Mouse (Mus musculus) heart, adult 10 weeks (tissue): ENCODE data around the gene Dll4. TPM values are rescaled to one million over a fixed set of nuclear protein-coding genes. Genes with fewer than 3 reads are reported as not detected.

Experiments used
- polyA plus RNA-seq: library from polyadenylated mRNA; stranded (reverse); fragments of 350-450 nt; fragmentation: Illumina TruSeq; extraction: RNeasy Lipid Tissue Mini Kit (QIAGEN cat#74804); gene quantifications from one replicate; pipeline ENCODE4 v1.2.3, GENCODE M21; 2014; ENCODE audit warnings: low read depth, low replicate concordance

Gene Dll4
- polyA plus RNA-seq, result 11.8 TPM

DNA sequence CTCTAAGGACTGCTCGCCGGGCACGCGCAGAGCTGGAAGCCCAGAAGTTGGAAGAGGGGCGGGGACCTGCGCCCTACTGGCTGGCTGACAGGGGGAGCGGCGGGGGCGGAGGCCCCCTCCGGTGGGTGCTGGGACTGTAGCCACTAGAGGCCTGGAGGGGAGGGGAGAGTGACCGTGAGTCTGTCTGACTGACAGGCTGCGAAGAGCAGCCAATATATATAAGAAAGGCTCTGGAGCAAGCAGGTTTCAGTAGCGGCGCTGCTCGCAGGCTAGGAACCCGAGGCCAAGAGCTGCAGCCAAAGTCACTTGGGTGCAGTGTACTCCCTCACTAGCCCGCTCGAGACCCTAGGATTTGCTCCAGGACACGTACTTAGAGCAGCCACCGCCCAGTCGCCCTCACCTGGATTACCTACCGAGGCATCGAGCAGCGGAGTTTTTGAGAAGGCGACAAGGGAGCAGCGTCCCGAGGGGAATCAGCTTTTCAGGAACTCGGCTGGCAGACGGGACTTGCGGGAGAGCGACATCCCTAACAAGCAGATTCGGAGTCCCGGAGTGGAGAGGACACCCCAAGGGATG is at the start of gene Dll4:
TSS of gene Dll4 (plus strand) at position 217 of the 576 bp plus-strand sequence.

DNA sequence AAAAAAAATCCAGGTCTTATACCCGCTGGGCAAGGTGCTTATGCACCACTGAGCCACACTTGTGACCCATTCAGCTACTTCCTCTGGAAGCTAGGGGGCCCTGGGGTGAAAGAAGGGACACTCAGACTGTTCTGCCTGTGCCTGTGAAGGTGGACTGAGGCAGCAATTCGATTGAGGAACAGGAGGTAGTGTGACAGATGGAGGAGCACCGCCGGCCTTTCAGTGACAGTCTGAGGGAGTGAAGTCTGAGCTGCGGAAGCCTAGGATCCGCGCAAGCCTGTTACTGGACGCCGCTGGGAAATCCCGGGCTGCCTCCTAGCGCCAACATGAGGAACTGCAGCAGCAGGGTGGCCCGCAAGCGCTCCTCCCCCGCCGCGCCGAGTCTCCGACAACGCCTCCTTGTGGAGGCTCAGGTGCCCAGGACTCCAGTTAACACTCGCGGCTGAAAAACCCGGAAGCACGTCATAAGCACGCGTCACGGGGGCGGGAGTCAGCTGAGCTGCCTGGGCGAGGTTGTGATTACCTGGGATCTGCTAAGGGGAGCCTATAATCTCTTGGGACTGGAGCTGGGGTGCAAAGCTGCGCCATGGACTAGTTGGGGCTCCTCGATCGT is 37.2 kb upstream of the Dll4 start, which contains the start of gene Vps18:
TSS of gene Vps18 (plus strand) at position 471 of the 613 bp plus-strand sequence.

DNA sequence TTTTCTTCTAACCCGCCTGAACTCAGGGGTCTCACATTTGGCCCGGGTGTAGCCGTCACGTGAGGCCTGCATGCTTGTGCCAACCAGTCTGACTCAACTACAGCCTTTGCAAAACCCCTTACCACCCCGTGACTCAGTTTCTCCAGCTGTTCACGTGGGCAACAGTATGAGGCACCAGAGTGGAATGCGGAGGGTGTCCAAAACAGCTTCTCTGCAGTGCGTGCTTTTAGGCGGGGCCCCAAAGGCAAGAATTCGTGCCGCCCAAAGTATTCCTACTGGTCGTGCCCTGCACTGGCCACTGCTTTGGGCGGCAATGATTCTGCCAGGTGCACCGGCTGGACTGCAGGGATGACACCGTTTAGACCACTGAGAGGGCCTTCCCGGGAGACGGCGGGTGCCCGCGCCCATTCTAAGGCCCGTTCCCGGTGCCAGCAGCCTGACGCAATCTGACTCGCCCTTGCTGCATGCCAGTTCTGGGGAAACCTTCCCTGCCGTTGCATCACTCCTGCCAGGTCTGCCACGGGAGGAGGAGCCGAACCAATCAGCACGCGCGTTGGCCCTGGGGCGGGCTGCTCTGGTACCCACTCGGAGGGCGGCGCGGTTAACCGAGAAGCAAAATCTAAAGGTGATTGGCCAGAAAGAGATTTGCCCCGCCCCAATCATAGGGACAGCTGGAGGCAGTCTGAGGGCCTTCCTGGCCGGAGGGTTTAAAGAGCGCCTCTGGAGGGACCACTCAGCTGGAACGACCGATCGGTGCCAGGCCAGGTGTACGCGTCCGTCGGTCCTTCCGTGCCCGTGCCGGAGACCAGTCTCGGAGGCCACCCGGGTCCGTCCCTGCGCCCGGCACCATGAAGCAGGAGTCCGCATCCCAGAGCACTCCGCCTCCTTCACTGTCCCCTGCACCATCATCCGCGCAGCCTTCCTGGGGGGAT is 25.2 kb downstream of the Dll4 start, which contains the start of gene Chac1:
TSS of gene Chac1 (plus strand) at position 675 of the 932 bp plus-strand sequence.

Other genes starting within 250 kb of the Dll4 start
- gene Rad51, start 213.0 kb upstream of the Dll4 start, polyA plus RNA-seq, result 0.26 TPM
- 18.1 TPM for gene Rmdn3, start 168.8 kb upstream of the Dll4 start, polyA plus RNA-seq
- 7.9 TPM for gene Gchfr, start 158.0 kb upstream of the Dll4 start, polyA plus RNA-seq
- gene Gm14137, start 151.3 kb upstream of the Dll4 start, polyA plus RNA-seq, result not detected
- 22.6 TPM for gene Zfyve19, start 117.2 kb upstream of the Dll4 start, polyA plus RNA-seq
- 8.7 TPM for gene Dnajc17, start 117.0 kb upstream of the Dll4 start, polyA plus RNA-seq
- gene Ppp1r14d, start 95.9 kb upstream of the Dll4 start, polyA plus RNA-seq, result not detected
- not detected for gene Spint1, start 88.4 kb upstream of the Dll4 start, polyA plus RNA-seq
- gene Rhov, start 54.5 kb upstream of the Dll4 start, polyA plus RNA-seq, result not detected
- gene Vps18, start 37.0 kb upstream of the Dll4 start, polyA plus RNA-seq, result 8.4 TPM
- gene Chac1, start 25.4 kb downstream of the Dll4 start, polyA plus RNA-seq, result 7.1 TPM
- gene Ino80, start 151.9 kb downstream of the Dll4 start, polyA plus RNA-seq, result 9.8 TPM
- 0.34 TPM for gene Exd1, start 221.8 kb downstream of the Dll4 start, polyA plus RNA-seq
- gene Chp1, start 221.9 kb downstream of the Dll4 start, polyA plus RNA-seq, result 85.9 TPM